21 mouse cellular contexts compared by ENCODE assay signal in genomic region chr19:55073004-55073403, GRCm38 (mm10). TPM values are rescaled to one million over a fixed set of nuclear protein-coding genes. Genes with fewer than 3 reads are reported as not detected.
DNase-seq lines count a peak whose midpoint lies in the region; ATAC-seq and TF ChIP-seq lines count a peak whose summit lies in the region.
"Had no signal": no experiment of that assay in that cellular context is flagged by ENCODE, and none has a peak within 500 bp of the region (broad histone marks: within the 10 kb centered on the region; RNA-seq: fewer than 3 reads in every experiment).

No protein-coding gene starts in this region.

- 86% methylated on average over 3 of the region's 3 CpGs for WGBS in intestine, postnatal 0 days
- 78% methylated on average over 3 of the region's 3 CpGs for WGBS in intestine, embryonic 15.5 days
- WGBS in lung, postnatal 0 days = 85% methylated on average over 3 of the region's 3 CpGs
- 82% methylated on average over 3 of the region's 3 CpGs for WGBS in lung, adult 2 months

- TF ChIP-seq EP300 in lung, postnatal 0 days (IDR thresholded peaks at IDR 0.05) = no peak

- H3K4me1 ChIP-seq in intestine, postnatal 0 days (replicated peaks; ENCODE audit: control insufficient read depth, insufficient read depth, low read length) = no peaks in the 10 kb centered on the region
- H3K4me1 ChIP-seq in intestine, embryonic 15.5 days (replicated peaks) = no peaks in the 10 kb centered on the region
- no peaks in the 10 kb centered on the region for H3K4me1 ChIP-seq in lung, postnatal 0 days (ENCODE audit: insufficient read depth, low read depth, low read length)
- no peaks in the 10 kb centered on the region for H3K4me1 ChIP-seq in lung, adult 2 months (ENCODE audit: control insufficient read depth, insufficient read depth, low read length)
- H3K4me1 ChIP-seq: limb, embryonic 12.5 days; liver, embryonic 15.5 days had no signal

- H3K9me3 ChIP-seq in intestine, postnatal 0 days (ENCODE audit: control insufficient read depth) = no peaks in the 10 kb centered on the region
- H3K9me3 ChIP-seq in intestine, embryonic 15.5 days = no peaks in the 10 kb centered on the region
- no peaks in the 10 kb centered on the region for H3K9me3 ChIP-seq in lung, postnatal 0 days (ENCODE audit: low read length)
- H3K9me3 ChIP-seq: forebrain, embryonic 12.5 days; limb, embryonic 12.5 days; liver, embryonic 15.5 days had no signal

- H3K4me3 ChIP-seq in intestine, postnatal 0 days (ENCODE audit: low read depth, low read length) = no peak overlapping the region
- no peak overlapping the region for H3K4me3 ChIP-seq in intestine, embryonic 15.5 days (replicated peaks)
- H3K4me3 ChIP-seq in lung, postnatal 0 days (ENCODE audit: low read depth, low read length) = no peak overlapping the region
- H3K4me3 ChIP-seq in lung, adult 2 months (replicated peaks; ENCODE audit: extremely low read depth, low read depth, low read length) = no peak overlapping the region
- H3K4me3 ChIP-seq: forebrain, embryonic 12.5 days; limb, embryonic 12.5 days; liver, embryonic 15.5 days had no signal

- no peak overlapping the region for H3K27ac ChIP-seq in intestine, postnatal 0 days (ENCODE audit: low read depth, low read length)
- no peak overlapping the region for H3K27ac ChIP-seq in intestine, embryonic 15.5 days
- no peak overlapping the region for H3K27ac ChIP-seq in lung, postnatal 0 days (ENCODE audit: low read length)
- H3K27ac ChIP-seq: forebrain, embryonic 12.5 days; limb, embryonic 12.5 days; liver, embryonic 15.5 days had no signal

- TF ChIP-seq POLR2A in lung, adult 2 months (IDR thresholded peaks at IDR 0.05; ENCODE audit: borderline replicate concordance, extremely low read depth, low read depth, low read length) = no peak
- TF ChIP-seq POLR2A in brain, embryonic 14.5 days (IDR thresholded peaks at IDR 0.05; ENCODE audit: borderline replicate concordance, extremely low read depth, insufficient read depth, insufficient read length, poor library complexity, severe bottlenecking) = no peak

- no peak overlapping the region for H3K4me2 ChIP-seq in intestine, postnatal 0 days (replicated peaks; ENCODE audit: low read depth)
- H3K4me2 ChIP-seq in intestine, embryonic 15.5 days (replicated peaks) = no peak overlapping the region
- no peak overlapping the region for H3K4me2 ChIP-seq in lung, postnatal 0 days (replicated peaks; ENCODE audit: low read depth, low read length)
- H3K4me2 ChIP-seq: forebrain, embryonic 12.5 days; heart, embryonic 11.5 days; limb, embryonic 12.5 days; liver, embryonic 15.5 days had no signal

- peak; percentile 68 for TF ChIP-seq CTCF in intestine, postnatal 0 days (IDR thresholded peaks at IDR 0.05; ENCODE audit: low read depth)
- TF ChIP-seq CTCF in lung, postnatal 0 days (IDR thresholded peaks at IDR 0.05) = peak; percentile 62
- no peak for TF ChIP-seq CTCF in lung, adult 2 months (IDR thresholded peaks at IDR 0.05; ENCODE audit: insufficient read depth, low read length)
- peak; percentile 15; the same call in 1 of the 2 replicates for TF ChIP-seq CTCF in brain, embryonic 14.5 days (IDR thresholded peaks at IDR 0.05; ENCODE audit: borderline replicate concordance, extremely low read depth, insufficient read depth, insufficient read length)

- no peak for ATAC-seq in intestine, postnatal 0 days
- no peak for ATAC-seq in intestine, embryonic 15.5 days
- ATAC-seq in lung, postnatal 0 days = no peak
- ATAC-seq: hindbrain, embryonic 16.5 days; midbrain, embryonic 16.5 days had no signal

- H3K9ac ChIP-seq in intestine, postnatal 0 days (ENCODE audit: low read depth, low read length) = no peak overlapping the region
- H3K9ac ChIP-seq in intestine, embryonic 15.5 days = no peak overlapping the region
- H3K9ac ChIP-seq in lung, postnatal 0 days (replicated peaks; ENCODE audit: low read depth) = no peak overlapping the region
- H3K9ac ChIP-seq: forebrain, embryonic 12.5 days; limb, embryonic 12.5 days; liver, embryonic 15.5 days had no signal

- peak; percentile 12 for DNase-seq in adrenal gland, adult 2 months
- DNase-seq in adrenal gland, postnatal 4 days (ENCODE audit: low spot score in 2 of 2) = no peak
- no peak for DNase-seq in lung, postnatal 0 days (ENCODE audit: low spot score)
- DNase-seq in lung, adult 2 months = no peak
- peak; percentile 10 for DNase-seq in brain, embryonic 14.5 days (ENCODE audit: low read depth)
- DNase-seq in Muller cell, postnatal 12 days (ENCODE audit: inconsistent ontology term) = no peak
- DNase-seq: adrenal gland, postnatal 36 days; cerebellum, adult 9-10 months; heart, postnatal 14 days; kidney, adult 2 months; kidney, postnatal 36 days; layer of hippocampus, adult 9-11 months; right cerebral cortex, postnatal 4 days had no signal

- H3K36me3 ChIP-seq in intestine, postnatal 0 days (ENCODE audit: control insufficient read depth, insufficient read depth) = peaks cover 89% of the 10 kb centered on the region
- peaks cover 49% of the 10 kb centered on the region for H3K36me3 ChIP-seq in intestine, embryonic 15.5 days
- H3K36me3 ChIP-seq in lung, postnatal 0 days (ENCODE audit: insufficient read depth, low read length) = peaks cover 75% of the 10 kb centered on the region; the same call in 1 of the 2 replicates

- no peaks in the 10 kb centered on the region for H3K27me3 ChIP-seq in intestine, postnatal 0 days (replicated peaks; ENCODE audit: control insufficient read depth, insufficient read depth, low read length)
- no peaks in the 10 kb centered on the region for H3K27me3 ChIP-seq in intestine, embryonic 15.5 days (replicated peaks)
- H3K27me3 ChIP-seq in lung, postnatal 0 days (replicated peaks; ENCODE audit: insufficient read depth, low read length) = no peaks in the 10 kb centered on the region
- H3K27me3 ChIP-seq: forebrain, embryonic 12.5 days; limb, embryonic 12.5 days; liver, embryonic 15.5 days had no signal

RNA-seq across cellular contexts. Expression of gene Gpam, which starts 54.0 kb away (rescaled TPM):
- 100 to 1,000 TPM; 199 to 552 TPM for total RNA-seq in adrenal gland, adult 2 months (2021)
- 134 and 233 TPM in 2 replicates for polyA plus RNA-seq in adrenal gland, adult 2 months (2012; rRNA removed)
- 100 to 1,000 TPM; 192 to 213 TPM for total RNA-seq in adrenal gland, postnatal 4 days (2021)
- 6.3 and 6.6 TPM in 2 replicates for polyA plus RNA-seq in intestine, postnatal 0 days (2015; fragmentation: Nextera tagmentation; extraction: Ambion mirVana)
- polyA plus RNA-seq in intestine, embryonic 15.5 days (2015; fragmentation: Nextera tagmentation; extraction: Ambion mirVana) = 23.5 and 24.5 TPM in 2 replicates
- polyA plus RNA-seq in lung, postnatal 0 days (2015; fragmentation: Nextera tagmentation; extraction: Ambion mirVana) = 41.4 and 51.8 TPM in 2 replicates
- polyA plus RNA-seq in lung, adult 2 months (2012; rRNA removed) = 59.0 and 70.8 TPM in 2 replicates
- 24.3 and 30.5 TPM in 2 replicates for polyA plus RNA-seq in brain, embryonic 14.5 days (2012; rRNA removed)

Comparison
In these comparisons a context has a peak if more than half of its experiments do, and no peak if none do; other contexts are left out.
1. DNase-seq: peak in adrenal gland, adult 2 months (single experiment) and brain, embryonic 14.5 days (single experiment); none in adrenal gland, postnatal 4 days (0 of 2), lung, postnatal 0 days (single experiment), lung, adult 2 months (single experiment) and Muller cell, postnatal 12 days (single experiment).